Mouse (Mus musculus) cerebellum, adult 18-20 months (tissue): ENCODE results near the gene Rinl.

Experiments
- DNase-seq, 2 experiments: peaks; one replicate each; pipeline ENCODE4 v3.0.0; 2021

Rinl gene

DNA sequence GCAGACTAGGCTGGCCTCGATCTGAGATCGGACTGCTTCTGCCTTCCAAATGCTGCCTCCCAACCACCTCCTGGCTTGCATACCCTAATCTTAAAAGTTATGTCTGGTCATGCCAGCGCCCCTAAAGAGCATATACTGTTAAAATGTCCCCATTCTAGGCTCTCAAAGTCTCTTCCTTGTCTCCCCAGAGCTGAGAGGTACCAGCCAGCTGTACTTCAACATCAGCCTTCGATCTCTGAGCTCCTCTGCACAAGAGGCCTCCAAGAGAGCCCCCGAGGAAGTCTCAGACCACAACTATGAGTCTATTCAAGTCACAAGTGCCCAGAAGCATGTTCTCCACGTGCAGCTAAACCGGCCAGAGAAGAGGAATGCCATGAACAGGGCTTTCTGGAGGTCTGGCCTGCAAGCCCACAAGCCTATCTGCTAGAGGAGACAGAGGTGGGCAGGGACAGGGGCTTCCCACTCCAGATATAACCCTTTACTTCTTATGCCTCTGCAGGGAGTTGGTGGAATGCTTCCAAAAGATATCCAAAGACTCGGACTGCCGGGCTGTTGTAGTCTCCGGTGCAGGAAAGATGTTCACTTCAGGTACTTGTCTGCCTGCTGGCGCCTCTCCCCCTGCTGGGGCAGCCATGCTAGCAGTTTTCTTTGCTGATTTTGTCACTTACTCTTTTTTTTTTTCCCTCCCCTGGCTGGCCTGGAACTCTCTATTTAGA lies 37.1 kb downstream of the Rinl start:
- no peak for DNase-seq

DNA sequence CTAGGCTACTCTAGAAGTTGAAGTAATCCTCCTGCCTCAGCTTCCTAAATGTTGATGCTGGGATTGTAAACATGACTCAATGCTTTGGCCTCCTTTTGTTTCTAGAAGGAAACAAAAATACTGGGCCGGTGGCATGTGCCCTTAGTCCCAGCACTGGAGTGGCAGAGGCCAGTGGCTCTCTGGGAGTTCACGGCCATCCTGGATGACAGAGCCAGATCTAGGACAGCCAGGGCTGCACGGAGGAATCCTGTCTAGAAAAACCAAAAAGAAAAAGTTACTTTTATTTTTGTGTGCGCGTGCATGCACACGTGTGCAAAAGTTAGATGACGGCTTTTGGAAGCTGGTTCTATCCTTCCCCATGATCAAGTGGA lies 37.6 kb downstream of the Rinl start:
- DNase-seq, result no peak

DNA sequence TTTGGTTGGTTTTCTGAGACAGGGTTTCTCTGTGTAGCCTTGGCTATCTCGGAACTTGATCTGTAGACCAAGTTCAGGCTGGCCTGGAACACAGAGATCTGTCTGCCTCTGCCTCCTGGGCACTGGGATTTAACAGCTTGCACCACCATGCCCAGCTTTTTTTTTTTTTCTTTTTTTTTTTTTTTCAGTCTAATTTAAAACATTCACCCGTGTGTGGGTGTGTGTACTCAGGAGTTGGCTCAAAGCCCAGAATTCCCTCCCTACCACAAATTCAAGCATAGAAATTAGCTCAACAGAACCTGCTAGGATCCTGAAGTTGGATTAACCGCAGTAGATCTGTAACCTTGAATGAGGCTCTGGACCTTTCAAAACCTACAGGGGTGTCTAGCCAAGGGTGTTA lies 38.6 kb downstream of the Rinl start:
- peak in 1 of 2 experiments; percentile 47 for DNase-seq

DNA sequence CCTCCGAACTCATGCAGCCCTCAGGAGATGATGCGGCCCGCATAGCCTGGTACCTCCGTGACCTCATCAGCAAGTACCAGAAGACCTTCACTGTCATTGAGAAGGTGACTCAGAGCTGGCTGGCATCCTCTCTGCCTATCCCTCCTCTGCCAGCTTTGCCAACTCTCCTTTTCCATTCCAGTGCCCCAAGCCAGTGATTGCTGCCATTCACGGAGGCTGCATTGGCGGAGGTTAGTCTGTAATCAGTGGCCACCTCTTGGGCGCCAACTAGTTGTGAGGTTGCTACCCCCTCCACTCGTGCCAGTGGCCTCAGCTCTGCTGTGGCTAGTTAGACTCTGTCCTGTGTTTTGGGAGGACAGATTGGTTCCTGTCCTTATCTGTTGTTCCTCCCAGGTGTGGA lies 41.1 kb downstream of the Rinl start:
- no peak for DNase-seq

DNA sequence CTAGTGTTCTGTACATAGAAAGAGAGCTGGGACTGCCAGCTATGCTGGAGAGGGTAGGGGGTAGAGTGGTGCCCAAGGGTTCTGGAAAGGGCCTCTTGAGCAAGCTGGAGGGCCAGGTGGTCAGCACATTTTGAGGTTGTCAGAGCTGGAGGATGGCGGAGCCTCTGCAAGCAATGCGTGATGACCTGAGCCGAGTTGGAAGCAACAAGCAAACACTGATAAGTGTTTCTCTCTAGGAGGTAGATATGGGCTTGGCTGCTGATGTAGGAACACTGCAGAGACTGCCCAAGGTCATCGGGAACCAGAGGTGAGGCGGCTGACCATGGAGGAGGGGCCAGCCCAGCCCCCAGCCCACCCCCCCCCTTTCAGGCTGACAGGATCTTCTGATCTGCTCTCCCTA lies 42.2 kb downstream of the Rinl start:
- DNase-seq, result no peak

DNA sequence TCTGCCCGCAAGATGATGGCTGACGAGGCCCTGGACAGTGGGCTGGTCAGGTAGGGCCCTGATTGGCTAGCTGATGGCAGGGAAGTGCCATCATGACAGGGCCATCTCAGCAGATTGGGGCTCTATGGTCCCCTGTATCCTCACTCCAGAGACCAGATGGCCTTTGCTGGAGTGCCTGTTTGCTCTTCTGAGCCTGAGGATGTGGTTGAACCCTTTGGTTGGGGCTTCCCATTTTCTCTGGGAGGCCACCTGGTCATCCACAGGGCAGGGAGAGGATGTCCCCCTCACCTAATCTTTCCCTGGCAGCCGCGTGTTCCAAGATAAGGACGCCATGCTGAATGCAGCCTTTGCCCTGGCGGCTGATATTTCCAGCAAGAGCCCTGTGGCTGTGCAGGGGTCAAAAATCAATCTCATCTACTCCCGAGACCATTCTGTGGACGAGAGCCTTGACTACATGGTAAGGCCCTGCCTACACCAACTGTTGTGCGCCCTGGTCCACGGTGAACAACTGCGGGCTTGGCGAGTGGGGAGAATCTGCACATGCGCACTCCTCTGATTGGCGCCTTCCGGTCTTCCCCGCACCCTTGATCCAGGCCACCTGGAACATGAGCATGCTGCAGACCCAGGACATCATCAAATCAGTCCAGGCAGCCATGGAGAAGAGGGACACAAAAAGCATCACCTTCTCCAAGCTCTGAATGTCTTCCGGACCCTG lies 42.8 kb downstream of the Rinl start:
- DNase-seq, result no peak

DNA sequence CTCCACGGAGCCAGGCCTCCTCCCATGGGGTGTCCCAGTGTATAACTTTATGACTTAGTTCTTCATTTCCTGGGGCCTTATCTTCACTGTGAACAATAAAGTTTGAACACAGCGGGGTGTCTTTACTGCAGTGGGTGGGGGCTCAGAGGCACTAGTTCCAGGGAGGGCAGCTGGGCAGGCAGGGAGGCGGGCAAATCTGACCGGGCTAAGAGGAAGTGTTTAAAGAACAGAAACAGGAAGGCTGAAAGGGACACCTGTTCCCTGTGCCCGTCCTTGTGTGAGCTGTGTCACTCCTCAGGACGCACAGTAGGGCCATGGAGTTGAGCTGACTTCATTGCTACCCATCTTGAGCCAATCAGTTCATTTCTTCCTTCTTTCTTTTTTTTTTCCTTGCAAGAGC lies 43.4 kb downstream of the Rinl start:
- no peak for DNase-seq

DNA sequence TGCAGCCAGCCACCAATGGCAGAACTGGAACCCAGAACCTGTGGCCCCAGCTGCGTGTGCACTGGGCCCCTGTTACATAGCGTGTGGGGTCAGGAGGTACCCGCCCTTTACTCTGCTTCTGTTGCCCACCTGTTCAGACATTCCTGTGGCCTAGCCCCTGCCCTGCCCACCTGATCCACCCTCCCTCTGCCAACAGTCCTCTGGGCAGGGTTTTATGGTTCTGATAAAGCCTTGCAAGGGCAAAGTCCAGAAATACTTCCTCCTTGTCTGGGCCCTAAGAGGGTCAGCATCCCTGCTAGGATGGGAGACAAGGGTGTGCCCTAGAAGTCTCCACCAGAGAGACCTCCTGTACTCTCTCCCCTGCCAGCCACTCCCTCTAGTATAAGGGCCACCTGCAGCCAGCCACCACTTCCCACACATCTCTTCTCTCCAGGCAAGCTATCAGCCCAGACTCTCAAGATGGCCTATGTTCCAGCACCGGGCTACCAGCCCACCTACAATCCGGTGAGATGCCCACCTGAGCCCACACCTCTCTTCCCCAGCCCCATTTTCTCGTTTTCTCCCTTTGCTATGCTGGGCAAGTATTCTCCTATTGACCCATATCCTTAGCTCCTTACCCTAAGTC lies 45.1 kb downstream of the Rinl start, which contains the start of gene Lgals4:
Lgals4 (plus strand) TSS at position 132 of the 625 bp plus-strand sequence.
- no peak for DNase-seq

DNA sequence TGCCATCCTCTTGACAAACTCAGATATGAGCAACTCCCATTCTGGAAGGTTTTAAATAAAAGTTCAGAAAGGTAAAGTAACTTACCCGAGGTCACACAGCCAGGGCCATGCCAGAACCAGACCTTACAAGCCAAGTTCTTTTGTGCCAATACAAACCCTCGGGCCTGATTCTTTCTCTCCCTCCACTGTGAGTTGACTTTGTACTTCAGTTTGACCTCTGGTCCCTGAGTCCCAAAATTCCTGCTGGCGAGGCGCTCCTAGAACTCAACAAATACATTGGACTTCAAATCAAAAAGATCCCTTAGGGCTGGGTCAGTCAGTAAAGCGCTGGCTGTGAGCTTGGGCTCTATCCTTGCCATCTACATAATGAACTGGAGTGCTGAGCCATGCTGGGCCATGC lies 48.2 kb downstream of the Rinl start:
- DNase-seq, result no peak

DNA sequence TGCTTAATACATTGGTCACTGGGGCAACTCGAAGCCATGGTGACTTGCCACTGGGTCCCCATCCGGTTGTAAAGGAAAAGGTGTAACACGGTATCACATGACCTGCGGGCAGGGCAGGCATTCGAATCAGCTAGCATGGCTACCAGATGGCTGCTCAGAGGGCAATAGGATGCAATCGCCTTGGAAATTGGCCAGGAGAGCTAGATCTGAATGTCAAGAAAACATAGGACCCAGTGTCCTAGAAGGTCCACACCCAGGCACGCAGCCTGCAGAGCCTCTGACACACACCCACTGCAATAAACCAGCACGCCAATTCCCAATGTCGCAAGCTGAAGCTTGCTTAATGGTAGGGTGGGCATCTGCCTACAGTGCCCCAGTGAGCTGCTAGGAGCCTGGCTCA lies 49.6 kb downstream of the Rinl start:
- no peak for DNase-seq

DNA sequence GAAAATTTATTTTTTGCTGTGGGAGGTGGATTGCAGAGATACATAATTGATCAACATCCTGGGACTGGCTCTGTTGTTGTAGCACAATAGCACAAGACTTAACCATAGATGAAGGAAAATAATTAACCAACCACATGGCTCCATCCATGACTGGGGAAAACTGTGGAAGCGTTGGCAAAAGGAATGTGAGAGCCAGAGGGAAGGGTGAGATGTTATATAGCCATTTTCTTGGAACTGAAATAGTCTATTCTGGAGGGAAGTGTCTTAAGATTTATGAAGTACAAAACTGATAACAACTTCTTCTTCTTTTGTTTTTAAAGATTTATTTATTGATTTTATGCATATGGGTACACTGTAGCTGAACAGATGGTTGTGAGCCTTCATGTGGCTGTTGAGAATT lies 58.5 kb downstream of the Rinl start:
- no peak for DNase-seq
